Mouse (Mus musculus) spleen, postnatal 10 days (tissue): ENCODE measurements at regions not wholly inside any gene's neighbourhood (a gene's known extent, or its start where the extent isn't known, plus 50 kb on each side); places are given as distances from the start of the nearest gene placed in this dataset.

Experiments
- DNase-seq, 2 experiments: peaks; one replicate each; pipeline ENCODE4 v3.0.0; 2021 to 2022; ENCODE audit warnings: low spot score in 2 of 2

DNA sequence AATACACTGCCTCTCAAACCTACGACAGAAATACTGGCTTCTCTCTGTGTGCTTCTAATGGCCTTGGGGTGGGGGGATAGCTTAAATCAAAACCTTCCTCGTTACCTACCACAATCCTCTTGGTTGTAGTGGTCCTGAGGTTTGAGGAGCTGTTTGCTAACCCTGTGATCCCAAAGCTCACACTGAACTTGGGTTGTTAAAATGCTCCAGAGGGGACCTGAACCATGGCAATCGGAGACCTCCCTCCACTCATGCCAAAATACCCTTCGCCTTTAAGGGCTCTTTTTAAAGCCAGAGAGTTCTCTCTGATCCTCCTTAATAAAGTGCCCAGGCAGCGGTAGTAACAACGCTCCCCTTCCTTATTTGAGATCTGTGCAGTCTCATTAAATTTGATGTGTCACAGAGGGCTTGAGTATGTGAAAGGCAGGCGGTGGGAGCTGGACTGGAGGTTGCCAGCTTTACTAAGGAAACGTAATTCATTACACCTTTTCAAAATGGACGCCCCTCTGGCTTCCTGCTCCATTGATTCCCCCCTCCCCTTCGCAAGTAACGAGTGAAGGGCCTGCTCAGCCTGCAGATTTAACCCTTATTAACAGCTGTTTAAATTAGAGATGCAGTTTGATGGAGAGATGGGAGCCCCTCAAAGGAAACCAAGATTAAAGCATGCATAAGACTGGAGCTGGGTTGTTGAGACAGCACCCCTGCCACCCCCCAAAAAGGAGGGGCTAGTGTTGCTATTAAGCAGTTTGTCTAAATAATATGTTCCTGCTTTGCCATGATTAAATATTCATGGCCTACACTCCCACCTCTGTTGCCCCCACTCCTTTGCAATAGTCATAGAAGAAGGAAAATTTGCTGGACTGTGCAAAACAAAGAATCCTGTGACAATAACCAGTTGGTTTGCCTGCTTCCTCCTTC, 289.4 kb downstream of the Sorl1 start:
- DNase-seq, result no peak

DNA sequence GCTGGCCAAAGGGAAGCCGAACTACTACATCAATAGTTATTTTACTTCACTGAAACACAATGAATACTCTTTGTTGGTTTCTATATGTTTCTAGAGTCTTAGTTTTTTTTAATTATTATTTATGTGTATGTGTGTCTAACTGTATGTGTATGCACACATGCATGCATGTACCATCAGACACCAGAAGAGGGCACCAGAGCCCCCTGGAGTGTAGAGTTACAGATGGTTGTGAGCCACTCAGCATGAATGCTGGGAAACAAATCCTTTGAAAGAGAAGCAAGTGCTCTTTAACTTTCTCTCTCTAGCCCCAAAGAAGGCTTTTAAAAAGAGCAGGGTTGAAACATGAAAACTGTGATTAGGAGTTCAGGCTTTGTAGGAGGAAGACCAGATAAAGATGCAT, 290.7 kb downstream of the Sorl1 start:
- DNase-seq, result no peak

DNA sequence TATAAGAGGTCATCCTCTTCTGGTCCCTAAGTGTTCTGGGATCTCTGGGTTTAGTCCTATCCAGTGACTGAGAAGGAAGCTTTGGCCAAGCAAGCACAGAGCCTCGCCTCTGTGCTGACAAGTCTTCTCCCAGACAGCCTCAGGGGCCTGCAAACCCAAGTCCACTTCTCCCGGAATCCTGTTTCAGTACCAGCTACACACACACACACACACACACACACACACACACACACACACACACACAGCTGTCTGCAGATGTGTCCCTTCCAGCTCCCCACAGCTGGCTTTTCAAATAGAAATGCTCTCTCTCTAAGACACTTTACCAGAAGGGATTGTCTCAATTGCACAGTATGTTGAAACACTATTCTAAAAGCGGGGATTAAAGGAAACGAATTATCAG, 296.7 kb downstream of the Sorl1 start:
- no peak for DNase-seq

DNA sequence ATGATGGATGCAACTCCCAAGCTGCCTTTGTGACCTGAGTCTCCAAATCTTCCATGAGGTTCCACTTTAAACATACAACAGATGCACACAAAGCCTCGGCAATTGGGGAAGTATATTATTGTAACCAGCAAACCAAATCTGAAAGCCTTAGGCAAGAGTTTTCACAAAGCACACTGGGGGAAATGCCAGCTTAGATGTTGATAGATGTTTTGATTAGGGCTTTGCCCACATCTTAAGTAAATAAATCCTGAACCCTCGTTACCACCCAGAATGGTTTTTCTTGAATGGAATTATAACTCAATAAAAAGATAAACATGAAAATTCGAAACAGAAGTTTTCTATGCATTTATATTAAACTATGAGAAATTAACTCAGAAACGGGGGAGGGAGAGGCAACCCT, 302.7 kb downstream of the Sorl1 start:
- DNase-seq, result no peak

DNA sequence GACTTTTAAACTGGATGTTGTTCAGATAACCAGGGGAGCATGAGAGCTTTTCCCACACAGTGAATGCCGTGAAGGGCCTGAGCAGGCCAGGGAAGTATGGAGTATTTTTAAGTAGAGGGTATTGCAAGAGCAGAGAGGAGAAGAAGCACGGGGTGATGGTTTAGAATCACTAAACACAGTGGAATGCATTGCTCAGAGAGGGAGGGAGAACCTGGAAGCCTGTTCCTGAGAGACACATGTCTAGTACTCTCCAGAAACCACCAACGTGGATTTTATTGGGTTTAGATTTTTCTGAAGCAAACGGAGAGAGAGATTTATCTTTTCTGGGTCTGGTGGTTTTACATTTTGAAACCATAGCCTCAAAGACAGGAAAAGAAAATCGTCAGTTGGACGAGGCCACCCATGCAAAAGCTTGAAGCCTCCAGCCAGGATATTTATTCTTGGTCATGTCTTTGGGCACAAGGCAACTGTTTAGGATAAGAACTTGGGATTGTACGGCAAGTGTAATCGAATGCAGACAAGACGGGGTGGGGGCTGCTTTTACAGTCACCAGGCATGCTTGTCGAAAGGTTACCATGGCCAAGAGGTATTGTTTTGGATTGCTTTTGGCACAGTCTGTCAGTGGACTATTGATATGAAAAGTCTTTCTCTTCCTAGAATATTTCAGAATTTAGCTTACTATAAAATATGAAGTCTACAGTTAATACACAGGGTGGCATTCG, 306.2 kb downstream of the Sorl1 start:
- no peak for DNase-seq

DNA sequence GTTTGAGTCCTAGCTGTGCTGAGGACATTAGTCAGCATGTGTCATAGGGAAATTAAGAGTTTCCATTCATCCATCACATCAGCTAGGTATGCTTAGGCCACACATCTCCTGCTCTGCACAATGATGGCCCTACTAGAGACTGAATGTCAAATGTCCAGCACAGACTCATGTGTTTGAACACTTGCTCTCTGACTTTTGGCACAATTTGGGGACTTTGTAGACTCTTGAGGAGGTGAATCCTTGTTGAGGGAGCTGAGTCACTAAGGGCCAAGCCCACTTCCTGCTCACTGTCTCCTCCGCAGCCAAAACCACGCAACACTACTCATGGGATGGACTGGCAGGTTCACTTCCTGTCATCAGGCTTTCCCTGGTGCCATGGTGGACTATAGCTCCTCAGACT, 308.2 kb downstream of the Sorl1 start:
- DNase-seq, result no peak

DNA sequence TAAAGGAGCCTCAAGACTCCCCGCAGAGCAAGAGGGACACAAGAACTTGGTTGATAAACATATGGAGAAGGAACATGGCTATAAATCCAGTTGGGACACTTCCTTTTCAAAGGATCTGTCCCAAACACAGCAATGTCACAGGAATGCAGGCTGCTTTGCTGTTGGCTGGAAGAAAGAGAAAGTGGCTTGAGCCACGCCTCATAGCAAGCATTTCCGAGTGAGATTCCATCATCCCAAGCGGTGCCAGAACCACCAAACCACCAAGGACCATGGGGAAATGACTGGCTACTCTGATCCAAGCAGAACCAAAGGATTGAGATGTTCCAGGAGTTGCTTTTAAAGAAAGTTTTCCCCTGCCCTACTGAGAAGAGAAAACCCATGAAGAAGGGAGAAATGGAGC, 314.8 kb downstream of the Sorl1 start:
- no peak for DNase-seq

DNA sequence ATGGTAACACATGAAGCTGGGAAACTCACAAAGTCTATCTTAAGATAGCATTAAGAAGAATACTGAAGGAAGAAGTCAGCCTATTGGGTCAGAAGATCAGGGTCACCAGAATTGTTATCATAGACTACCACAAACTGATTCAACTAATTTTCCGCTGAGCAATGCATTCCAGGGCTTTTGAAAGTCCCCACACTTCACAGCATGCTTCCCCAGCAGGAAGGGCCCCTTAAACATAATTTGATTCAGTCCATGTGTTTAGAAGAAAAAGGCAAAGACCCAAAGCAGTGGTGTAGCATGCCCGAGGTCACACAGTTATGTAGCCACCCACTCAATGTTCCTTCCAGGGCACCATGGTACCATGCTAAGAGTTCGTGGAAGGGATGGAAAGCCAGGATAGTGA, 315.3 kb downstream of the Sorl1 start:
- no peak for DNase-seq

DNA sequence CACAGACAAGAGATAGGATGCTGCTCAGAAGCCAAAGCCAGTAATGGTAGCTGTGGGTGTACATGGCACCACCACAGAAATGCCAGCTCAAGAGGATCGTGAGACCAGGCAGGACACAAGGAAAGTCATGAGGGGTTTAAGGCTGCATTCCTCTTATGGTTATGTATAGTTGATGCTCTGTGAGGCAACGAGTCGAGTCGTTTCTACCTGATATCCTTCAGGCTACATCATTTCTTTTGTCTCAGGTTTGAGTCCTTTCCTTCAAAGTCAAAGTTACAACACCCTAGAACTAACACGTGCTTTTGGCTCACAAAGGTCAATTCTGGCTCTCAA, 317.8 kb downstream of the Sorl1 start:
- DNase-seq, result no peak

DNA sequence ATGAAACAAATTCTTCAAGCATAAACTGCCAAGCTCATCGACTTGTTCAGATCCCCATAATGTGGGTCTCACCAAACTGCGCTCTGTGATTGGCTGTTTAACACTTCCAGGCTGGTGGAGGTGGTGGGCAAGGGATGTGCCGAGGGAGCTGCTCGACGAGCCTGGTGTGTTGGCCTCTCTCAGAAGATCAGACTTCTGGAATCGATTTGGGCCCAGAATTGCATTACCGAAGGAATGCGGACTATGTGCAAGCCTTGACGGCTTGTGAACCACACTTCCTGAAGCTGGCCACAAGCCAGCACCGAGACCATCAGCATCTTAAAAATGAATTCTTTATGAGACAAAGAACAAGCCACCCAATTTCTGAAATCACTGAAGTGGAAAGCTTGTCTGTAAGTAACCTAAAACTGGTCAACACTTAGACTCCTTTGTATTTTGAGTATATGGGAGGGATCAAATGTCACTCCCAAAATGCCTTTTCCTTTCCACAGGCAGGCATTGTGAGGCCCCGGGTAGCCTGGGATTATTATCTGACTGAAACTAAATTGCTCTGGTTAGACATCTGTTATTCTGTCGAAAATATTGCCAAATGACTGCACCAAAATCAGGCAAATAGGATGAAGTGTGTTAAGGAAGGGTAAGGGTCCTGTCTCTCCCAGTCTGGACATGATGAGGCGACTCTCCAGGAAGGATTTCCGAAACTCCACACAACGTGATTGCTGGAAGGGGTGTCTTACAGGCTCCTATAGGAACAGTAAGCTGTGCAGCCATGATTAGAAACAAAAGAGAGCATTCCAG, 318.4 kb downstream of the Sorl1 start:
- no peak for DNase-seq

DNA sequence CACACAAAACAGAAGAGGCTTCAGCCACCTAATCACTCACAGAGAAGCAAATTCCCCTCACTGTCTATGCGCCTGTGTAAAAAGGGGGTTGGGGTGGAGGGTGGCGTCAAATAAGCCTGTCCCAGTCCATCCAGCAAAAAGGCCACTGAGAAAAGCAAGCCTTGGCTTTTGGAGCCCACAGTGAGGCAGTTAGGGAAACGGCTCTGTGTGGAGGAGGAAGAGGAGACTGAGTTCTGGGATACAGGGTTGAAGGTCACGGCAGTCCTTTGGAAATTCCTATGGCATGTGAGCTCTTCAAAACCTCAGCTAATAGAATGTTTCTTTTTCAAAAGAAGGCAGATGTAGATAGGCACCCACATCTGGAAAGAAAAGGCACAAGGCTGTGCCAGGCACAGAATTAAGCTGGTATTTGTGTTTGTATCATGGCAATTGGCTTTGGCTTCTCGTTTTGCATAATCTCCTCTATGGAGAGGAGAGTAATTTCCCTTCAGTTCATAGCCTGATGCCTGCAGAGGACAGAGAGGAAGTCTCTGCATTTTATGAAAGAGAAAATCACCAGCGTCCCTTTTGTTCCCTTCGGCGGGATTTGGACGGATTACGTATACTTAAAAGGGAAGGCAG, 319.3 kb downstream of the Sorl1 start:
- no peak for DNase-seq

DNA sequence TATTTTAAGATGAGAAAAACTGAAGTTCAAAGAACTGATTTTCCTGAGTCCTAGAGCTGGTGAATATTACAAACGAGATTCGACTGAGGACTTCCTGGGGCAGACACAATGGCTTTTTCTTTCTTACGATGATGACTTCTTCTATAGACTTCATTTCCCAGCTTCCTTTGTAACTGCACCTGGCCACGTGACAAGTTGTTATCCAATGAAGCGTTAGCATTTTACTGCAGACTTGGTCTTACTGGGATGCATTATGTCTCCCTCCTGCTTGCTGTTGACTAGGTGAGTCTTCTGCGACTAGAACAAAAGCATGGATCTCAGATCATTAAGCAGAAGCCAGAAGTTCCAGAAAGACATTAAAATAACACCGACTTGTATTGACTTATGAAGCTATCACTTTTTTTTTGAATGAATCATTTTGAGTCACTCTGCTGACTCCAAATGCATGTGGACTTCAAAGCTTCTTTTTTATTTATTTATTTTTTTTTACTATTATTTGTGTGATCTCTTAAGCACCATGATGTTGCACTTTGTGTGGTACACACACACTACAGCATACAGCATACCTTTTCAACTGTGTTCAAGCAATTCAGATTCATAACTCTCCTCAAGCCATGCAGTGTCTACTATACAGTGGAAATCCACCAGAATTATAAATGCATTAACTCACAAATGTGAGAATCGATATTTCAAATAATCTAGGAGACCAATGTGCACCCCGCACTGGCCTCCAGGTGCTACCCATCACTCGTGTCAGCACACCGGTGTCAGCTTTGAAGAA, 320.2 kb downstream of the Sorl1 start:
- DNase-seq, result no peak

DNA sequence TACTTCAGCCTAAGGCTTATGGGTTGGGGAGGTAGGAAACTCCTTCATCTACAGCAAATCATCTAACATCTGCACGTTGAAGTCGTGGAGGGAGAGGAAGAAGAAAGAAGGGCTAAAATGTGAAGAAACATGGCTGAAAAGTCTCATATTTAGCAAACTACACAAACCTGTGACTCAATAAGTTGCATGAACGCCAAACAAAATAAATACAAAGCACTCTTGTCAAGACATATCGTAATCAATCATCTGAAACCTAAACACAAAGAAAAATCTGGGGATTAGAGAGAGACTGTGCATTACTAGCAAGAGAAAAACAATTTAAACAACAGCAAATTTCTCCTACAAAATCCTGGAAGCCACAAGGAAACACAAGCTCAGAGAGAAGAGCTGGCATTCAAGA, 322.7 kb downstream of the Sorl1 start:
- DNase-seq, result no peak

DNA sequence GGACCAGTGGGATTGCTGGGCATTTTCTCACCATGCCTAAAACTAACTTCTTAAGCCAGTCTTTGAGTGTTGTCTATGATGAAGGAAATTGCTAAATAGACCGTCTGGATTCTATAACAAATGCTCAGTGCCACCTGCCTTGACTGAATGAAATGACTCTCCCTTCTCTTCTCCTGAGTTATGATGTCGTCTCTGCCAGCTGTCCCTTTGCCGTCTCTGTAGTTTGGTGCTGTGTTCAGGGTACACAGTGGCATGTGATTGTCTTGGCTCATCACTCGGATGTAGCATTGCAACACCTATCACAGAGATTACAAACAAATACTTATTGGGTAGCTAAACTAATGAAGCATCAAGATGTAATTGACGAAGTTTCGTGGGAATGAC, 331.3 kb downstream of the Sorl1 start:
- DNase-seq, result no peak

DNA sequence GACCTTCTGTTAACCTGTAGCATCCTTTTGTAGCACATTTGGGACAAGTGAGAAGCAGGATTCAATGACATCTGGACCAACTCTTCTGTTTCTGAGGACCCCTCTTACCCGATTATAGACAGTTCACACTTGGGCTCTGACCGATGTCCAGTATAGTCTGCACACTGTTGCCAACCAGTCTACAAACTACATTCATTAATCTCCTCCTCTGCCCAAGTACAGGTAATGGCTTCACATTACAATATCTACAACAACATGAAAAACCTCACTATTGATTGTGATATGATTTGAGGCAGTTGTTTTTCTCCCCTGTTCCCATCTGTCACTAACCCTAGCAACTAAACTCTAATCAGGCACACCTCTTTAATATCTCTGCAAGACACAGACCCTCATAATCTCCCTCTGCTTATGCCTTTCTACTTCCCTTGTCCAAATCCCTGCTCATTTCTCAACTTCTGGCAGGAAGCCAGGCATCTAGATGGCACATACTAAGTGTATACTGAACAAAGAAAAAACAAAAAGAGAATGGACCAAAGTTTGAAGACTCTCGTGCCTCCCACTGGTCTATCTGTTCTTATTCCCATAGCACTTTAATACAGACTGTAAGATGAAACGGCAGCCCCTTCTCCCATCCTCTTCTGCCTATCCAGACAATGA, 331.8 kb downstream of the Sorl1 start:
- DNase-seq, result no peak

DNA sequence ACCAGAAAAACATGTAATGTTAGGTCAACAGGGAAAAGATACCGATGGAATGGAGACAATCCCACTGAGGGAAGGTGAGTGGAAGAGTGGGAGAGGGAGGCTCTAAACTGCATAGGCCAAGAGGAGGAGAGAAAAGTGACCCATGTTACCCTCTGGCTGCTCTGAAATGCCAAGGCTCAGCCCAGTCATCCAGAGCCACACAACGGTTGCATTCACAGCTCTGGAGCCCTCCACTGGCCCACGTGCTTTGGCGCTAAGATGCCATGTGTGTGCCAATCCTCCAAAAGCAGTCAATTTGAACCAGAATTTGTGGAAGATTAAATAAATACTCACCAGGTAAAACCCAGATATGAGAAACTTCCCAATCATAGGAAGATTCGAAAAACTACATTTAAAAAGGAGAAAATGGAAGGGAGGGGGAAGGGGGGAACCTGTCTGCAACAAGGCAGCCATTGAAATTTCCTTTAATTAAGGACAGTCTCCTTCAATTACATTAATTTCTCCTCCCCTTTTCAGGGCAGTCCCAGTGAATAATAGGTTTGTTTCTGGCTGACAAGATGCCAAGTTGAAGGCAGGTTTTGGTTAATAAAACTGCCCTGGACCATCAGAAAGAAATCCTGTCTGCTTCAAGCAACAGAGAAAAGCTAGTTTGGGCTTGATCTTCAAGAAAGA, 332.5 kb downstream of the Sorl1 start:
- no peak for DNase-seq

DNA sequence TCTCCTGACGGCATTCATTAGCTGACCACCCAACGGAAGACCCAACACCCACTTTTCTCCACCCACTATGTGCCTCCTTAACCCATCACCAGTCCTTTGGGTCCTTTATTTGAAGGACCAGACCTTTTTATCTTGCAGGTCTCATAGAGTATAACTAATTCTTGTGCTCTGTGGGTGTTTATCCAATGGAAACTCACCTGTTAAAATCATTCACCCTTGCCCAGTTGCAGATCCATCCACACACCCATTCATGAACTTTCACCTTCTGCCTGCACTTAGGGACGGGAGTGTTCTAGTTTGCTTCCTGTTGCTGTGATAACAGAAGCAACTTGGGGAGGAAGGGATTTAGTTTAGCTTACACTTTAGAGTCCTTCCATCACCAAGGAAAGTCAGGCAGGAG, 339.0 kb downstream of the Sorl1 start:
- DNase-seq, result no peak

DNA sequence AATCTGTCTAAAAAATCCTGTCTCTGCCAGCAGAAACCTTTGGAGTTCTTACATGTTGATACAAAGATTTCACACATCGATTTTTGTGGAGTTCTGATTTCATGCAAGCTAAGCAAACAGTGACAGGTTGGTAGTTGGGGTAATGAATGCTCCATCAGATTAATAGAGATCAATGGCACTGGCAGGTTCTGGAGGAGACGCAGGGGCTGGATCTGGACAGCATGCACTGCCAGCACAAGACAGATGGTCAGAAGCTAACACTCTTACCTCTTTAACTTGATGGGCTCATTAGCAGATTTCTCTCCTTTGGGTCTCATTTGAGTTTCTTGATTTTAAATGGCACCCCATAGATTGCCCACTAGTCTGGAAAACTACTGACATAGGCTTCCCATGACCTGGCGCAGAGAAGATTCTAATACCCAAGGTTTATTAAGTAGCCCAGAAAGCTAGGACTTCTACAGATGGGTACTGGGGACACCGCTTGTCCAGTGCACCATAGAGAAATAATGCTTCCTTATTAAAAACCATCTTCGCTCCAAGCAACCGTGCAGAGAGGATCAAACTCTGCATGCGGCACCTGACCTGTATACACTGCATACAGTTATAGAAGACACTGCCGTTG, 351.7 kb downstream of the Sorl1 start:
- no peak for DNase-seq

DNA sequence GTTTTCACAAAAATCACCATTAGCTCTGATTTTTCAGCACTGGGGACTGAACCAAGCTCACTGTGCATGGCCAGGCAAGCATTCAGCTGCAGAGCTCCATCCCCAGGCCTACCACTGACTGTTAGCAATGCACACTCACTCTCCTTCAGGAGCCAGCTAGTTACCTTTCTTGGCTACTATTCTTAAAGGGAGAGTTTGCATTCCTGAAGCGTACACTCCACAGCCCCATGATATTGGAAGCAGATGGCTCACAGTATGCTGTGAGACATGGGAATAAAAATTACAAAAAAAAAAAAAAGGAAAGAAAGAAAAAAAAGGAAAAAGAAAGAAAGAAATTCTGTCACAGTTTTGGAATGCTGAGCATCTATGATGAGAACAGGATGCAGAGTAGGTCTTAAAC, 352.8 kb downstream of the Sorl1 start:
- no peak for DNase-seq

DNA sequence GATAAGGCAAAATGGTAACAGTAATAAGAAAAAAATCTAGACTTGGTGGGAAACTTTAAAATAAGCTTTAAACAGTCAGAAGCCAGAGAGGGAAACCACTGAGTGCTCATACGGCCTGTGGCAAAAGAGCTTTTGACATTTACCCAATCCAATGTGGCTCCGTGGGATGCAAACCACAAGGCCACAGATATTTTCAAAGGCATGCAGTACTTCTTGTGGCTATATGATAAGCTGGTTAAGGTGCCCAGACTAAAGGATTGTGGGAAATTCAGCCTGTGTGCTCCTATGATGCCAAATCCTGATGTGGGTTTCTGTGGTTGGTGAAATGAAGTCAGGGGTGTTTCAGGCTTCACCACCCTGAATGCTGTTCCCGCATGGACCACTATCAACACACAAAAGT, 355.8 kb downstream of the Sorl1 start:
- no peak for DNase-seq
